Comparison of ENCODE assay signal across 12 mouse cellular contexts in the genomic region with DNA sequence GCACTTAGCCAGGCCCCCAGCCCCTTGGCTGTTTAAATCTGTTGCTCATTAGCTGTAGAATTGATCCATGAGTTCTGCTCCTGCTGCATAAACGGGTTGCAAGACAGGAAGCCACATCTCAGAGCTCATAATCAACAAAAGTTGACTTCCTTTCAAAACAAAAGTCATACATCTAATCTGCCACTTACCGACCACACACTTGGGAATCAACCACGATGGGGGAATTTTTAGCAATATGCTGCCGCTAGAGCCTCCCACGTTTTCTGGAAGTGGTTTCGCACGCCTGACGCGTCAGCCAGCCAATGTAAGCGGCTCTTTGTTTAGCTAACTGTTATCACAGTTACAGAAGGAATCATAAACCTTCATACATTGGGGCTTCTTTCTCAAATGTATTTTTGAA.
A peak's percentile ranks its signal among the peaks of the same experiment; 100 is the strongest.
DNase-seq lines count a peak whose midpoint lies in the region; ATAC-seq and TF ChIP-seq lines count a peak whose summit lies in the region.
"Had no signal": no experiment of that assay in that cellular context is flagged by ENCODE, and none has a peak within 500 bp of the region (broad histone marks: within the 10 kb centered on the region; RNA-seq: fewer than 3 reads in every experiment).

No protein-coding gene starts in this region.

- no peak overlapping the region for H3K4me2 ChIP-seq in limb, embryonic 14.5 days (replicated peaks; ENCODE audit: low read depth, low read length, severe bottlenecking)
- H3K4me2 ChIP-seq: heart, embryonic 11.5 days; liver, embryonic 13.5 days had no signal

- no peaks in the 10 kb centered on the region for H3K9me3 ChIP-seq in limb, embryonic 14.5 days (ENCODE audit: control insufficient read depth, low read length)

- ATAC-seq in hematopoietic stem cell, adult 5-6 weeks (replicated peaks in 1 of 2; ENCODE audit: insufficient read depth in 1 of 2, low FRiP score in 2 of 2, low TSS enrichment in 1 of 2, low read depth in 1 of 2, poor library complexity in 2 of 2, severe bottlenecking in 2 of 2), result peak; percentile 22 to 51; a peak in 1 of 4 replicates
- no peak for ATAC-seq in limb, embryonic 14.5 days (ENCODE audit: low FRiP score, low read depth)

- no peaks in the 10 kb centered on the region for H3K36me3 ChIP-seq in limb, embryonic 14.5 days (ENCODE audit: control insufficient read depth, insufficient read depth, low read length)
- H3K36me3 ChIP-seq: liver, embryonic 13.5 days had no signal

- intact Hi-C loops in heart, postnatal 10 days (cut with DNase I), result no loop called here
- intact Hi-C loops in gastrocnemius, adult 2 months (cut with DNase I), result no loop called here

- no peak for TF ChIP-seq CTCF in brain, embryonic 14.5 days (IDR thresholded peaks at IDR 0.05; ENCODE audit: borderline replicate concordance, extremely low read depth, insufficient read depth, insufficient read length)
- TF ChIP-seq CTCF in gastrocnemius, adult 2 months (IDR thresholded peaks at IDR 0.05), result no peak

- no peak overlapping the region for H3K27ac ChIP-seq in limb, embryonic 14.5 days (replicated peaks; ENCODE audit: low read depth, low read length)
- no peak overlapping the region for H3K27ac ChIP-seq in gastrocnemius, adult 2 months
- H3K27ac ChIP-seq: liver, embryonic 13.5 days had no signal

- TF ChIP-seq POLR2A in brain, embryonic 14.5 days (IDR thresholded peaks at IDR 0.05; ENCODE audit: borderline replicate concordance, extremely low read depth, insufficient read depth, insufficient read length, poor library complexity, severe bottlenecking), result no peak
- no peak for TF ChIP-seq POLR2A in limb, embryonic 14.5 days (IDR thresholded peaks at IDR 0.05; ENCODE audit: borderline replicate concordance, extremely low read depth, insufficient read depth, insufficient read length)

- WGBS in limb, embryonic 14.5 days, result 52% methylated on average over 10 of the region's 10 CpGs

- peak; percentile 4 to 5 for DNase-seq in heart, postnatal 10 days
- DNase-seq in heart, adult 8-10 months (ENCODE audit: low spot score), result no peak
- peak; percentile 34 for DNase-seq in brain, embryonic 14.5 days (ENCODE audit: low read depth)
- peak; percentile 21 for DNase-seq in limb, embryonic 14.5 days (ENCODE audit: low spot score)
- DNase-seq in liver, result no peak
- no peak for DNase-seq in urinary bladder, postnatal 36 days (ENCODE audit: low spot score in 2 of 2)
- no peak for DNase-seq in gastrocnemius, adult 2 months
- DNase-seq: kidney, postnatal 25 days; liver, embryonic 13.5 days; lung, postnatal 36 days had no signal

- no peak overlapping the region for H3K9ac ChIP-seq in limb, embryonic 14.5 days (ENCODE audit: low read depth, low read length, severe bottlenecking)
- H3K9ac ChIP-seq: liver, embryonic 13.5 days had no signal

- no peaks in the 10 kb centered on the region for H3K27me3 ChIP-seq in limb, embryonic 14.5 days (ENCODE audit: control insufficient read depth, insufficient read depth, low read length)
- H3K27me3 ChIP-seq: liver, embryonic 13.5 days had no signal

- no peaks in the 10 kb centered on the region for H3K4me1 ChIP-seq in limb, embryonic 14.5 days (ENCODE audit: control insufficient read depth, insufficient read depth, low read length)
- H3K4me1 ChIP-seq: liver, embryonic 13.5 days had no signal

- no peak overlapping the region for H3K4me3 ChIP-seq in limb, embryonic 14.5 days (replicated peaks; ENCODE audit: low read length)
- no peak overlapping the region for H3K4me3 ChIP-seq in gastrocnemius, adult 2 months
- H3K4me3 ChIP-seq: liver, embryonic 13.5 days had no signal

Comparison
In these comparisons a context has a peak if more than half of its experiments do, and no peak if none do; other contexts are left out.
1. DNase-seq: peak in heart, postnatal 10 days (2 of 2), brain, embryonic 14.5 days (single experiment) and limb, embryonic 14.5 days (single experiment); none in heart, adult 8-10 months (single experiment), liver (single experiment), urinary bladder, postnatal 36 days (0 of 2) and gastrocnemius, adult 2 months (single experiment).